Mouse (Mus musculus) left cerebral cortex, adult 8-10 months (tissue): ENCODE measurements around the gene Pabpn1l. TPM values are rescaled to one million over a fixed set of nuclear protein-coding genes. Genes with fewer than 3 reads are reported as not detected.

Experiments
- DNase-seq, 2 experiments: peaks; one replicate each; pipeline ENCODE4 v3.0.0; 2022; ENCODE audit warnings: low spot score in 2 of 2
- total RNA-seq, 4 experiments: library from RNA; stranded (reverse); gene quantifications; 2 replicates each; pipeline ENCODE4 v1.2.4; 2022

Gene Pabpn1l
- total RNA-seq, 4 experiments from 2014 or later, result not detected

DNA sequence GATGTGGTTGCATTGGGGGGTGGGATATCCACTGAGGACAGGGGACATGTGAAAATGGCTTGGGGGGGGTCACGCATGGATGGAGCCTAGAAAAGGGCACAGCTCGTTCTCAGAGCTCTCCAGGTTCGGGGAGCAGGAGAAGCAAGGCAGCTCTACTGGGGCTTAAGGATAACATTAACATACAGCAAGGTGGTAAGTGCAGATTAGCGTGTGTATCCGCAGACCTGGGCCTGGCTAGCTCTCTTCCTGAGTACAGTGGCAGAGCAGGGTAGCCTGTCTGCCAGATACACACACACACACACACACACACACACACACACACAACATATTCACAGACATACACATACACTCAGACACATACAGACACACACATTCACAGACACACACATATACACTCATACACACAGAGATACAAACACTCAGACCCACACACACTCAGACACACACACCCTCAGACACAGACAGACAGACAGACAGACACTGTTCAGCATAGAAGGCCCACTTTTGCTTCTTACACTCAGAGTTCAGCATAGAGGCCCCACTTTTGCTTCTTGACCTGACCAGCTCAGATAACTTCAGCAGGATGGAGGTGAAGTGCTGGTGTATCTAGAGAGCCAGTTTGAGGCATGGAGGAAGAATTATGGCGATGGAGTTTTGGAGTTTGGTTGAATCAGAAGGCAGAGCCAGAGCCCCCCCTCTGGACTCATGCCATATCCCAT, 3.7 kb downstream of the Pabpn1l start:
- no peak for DNase-seq

DNA sequence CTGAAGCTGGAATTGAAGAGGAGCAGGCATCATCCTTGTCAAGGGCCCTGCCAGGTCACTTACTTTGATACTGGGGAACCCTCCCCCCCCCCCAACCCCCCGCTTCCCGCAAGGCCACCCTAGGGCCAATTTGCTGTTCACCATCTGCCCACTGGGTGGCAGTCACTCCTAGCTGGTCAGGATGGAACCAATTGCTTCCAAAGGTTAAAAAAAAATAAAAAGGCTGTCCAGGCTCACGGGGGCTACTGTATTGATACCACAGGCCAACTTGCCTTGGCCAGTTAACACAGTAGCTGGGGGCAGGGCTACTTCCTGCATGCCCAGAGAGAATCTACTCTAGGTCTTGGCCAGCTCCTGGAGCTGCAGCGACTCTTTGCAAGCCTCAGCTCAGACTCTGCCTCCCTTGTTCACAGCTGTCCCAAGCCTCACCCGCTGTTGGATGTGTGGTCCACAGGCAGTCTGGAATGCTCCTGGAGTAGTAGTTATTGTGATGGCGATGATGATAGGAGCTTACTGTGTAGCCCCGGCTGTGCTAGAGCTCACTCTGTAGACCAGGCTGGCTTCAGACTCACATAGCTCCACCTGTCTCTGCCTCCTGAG, 4.5 kb downstream of the Pabpn1l start:
- DNase-seq, result peak in 1 of 2 experiments; percentile 71

DNA sequence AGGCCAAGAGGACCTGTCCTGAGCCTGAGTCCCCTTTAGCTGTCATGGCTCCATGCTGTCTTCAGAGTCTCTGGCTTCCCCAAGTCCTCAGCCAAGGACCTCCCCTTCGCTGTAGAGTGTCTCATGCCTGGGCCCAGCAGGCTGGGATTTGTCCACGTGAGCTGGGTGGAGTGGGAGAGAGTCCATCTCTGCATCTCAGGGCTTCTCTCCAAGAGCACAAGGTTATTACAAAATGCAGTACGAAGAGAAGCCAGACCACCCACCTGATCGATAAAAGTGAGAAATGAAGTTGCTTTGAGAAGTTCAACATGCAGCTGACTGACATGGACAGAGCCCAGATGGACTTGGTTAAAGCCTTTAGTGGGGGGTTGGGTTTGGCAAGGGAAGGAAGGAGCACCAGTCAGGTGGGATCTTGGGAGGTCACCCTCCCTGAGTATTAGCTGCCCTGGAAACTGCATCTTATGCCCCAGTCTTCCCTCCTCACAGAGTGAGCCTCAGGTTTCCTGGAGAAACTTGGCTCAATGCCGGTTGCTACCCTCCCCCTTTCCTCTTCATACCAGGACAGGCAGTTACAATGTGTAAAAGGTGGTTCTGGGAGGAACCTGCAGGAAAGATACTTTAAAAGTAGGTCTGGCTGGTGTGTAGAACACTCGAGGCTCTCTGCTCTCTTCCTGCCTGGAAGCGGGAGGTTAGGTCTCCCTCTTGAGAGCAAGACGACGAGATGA, 6.2 kb downstream of the Pabpn1l start:
- DNase-seq, result no peak

DNA sequence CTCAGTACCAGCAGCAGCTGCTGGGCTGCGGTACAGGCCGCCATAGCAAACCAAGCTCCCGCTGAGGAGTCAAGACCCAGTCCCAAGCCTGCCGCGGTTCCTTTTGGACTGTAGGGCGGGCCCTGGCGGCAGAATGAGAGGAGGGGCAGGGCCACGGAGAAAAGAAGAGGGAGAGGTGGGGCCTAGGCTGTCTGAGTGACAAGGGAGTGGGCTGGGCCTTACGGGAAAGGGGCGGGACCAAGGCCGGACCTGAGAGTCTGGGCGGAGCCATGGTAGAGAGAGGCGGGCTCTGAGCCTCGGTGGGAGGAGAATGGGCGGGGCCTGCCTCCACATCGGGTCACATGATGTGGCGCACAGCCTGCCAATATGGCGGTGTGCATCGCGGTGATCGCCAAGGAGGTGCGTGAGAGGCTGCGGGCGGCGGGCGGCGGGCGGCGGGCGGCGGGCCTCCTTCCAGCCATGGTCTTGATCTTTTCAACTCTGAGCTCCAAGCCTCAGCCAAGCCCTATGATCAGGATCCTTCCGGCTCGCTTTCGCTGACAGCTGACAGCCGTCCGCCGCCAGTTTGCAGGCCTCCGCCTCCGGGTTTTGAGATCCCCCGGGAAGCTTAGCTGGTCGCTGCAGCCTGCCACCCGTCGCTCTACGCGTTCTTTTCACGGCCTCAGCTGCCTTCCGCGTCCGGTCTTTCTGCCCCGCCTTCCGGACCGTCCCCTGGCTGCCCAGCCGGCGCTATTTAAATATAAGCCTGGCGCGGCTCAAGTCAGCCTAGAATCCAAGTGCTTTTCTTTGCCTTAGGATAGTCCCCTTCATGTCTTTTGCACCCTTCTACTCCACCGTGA, 11.0 kb downstream of the Pabpn1l start, which contains the start of the genes Galns and Trappc2l:
Gene Galns, minus strand, starts transcription at position 169 of the 839 bp plus-strand sequence.
Gene Trappc2l, plus strand, starts transcription at position 346 of the 839 bp plus-strand sequence.
- DNase-seq, result peak; percentile 75 to 94

DNA sequence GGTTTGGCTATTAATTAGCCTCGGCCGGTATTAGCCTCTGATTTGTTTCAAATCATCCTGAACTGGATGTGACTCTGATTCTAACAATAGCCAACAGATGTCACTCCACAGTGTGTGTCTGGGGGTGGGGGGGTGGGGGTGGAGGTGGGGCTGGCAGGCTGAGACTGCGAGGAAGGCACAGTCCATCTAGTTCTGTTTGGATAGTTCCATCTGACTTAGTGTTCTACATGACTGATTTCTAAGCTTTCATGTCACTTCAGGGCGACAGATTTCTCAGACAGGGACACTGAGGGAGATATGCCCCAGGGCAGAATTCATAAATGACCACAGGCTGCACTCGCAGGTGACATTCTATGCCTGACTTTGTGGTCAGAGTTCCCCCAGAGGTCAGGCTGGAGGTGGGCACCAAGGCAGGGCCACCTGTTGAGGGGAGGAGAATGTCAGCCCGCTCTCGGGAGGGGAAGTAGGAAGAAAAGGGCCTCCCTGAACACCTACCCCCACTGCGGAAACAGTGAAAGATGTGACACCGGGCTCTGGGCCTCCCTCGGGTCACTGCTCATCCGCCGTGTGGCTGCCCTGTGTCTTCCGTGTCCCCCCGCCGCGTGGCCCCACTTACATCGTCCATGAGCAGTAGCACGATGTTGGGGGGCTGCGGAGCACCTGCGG, 11.8 kb downstream of the Pabpn1l start:
- DNase-seq, result no peak

DNA sequence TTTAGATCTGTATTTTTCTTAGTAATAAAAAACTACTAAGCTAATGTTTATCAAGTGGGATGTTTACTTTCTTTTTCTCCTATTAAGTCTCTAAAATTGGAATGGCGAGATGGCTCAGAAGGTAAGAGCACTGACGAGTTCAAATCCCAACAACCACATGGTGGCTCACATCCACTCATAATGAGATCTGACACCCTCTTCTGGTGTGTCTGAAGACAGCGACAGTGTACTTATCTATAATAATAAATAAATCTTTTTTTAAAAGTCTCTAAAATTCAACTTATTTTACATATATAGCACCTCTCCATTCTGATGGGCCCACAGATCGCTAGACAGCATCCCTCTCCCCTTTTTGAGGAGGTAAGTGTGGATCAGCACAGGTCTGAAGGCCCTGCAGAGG, 12.3 kb downstream of the Pabpn1l start:
- no peak for DNase-seq

DNA sequence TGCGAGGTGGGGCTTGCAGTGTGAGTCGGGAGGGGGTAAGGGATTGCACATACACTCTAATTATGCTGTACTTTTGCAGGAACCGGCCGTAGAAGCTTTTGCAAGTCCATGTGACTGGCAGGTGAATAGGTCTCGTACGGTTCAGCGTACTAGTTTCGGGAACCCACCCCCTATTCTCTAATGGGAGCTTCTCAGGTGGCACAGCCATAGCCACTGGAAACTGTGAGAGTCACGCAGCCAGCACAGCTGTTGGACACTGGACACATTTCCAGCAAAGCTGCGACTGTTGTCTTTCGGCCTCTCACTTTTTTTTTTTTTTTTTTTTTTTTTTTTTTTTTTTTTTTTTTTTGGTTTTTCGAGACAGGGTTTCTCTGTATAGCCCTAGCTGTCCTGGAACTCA, 15.7 kb downstream of the Pabpn1l start:
- DNase-seq, result no peak

DNA sequence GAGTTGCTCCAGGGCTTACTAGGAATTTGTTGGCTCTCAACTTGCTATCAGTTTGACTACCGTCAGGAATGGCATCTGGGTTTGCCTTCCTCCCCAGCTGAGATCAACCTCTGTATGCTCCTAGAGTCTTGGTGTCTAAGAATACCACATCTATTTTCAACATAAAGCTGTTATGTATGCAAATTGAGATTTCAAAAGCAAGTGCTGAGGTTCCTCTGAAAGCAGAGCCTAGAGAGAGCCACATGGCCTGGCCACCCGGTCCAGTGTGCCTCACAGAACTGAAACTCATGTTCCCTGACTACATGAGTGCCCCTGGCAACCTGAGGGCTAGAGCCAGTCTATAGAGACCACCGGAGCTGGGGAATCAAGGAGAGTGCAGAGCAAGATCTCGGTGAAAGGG, 17.2 kb downstream of the Pabpn1l start:
- no peak for DNase-seq

DNA sequence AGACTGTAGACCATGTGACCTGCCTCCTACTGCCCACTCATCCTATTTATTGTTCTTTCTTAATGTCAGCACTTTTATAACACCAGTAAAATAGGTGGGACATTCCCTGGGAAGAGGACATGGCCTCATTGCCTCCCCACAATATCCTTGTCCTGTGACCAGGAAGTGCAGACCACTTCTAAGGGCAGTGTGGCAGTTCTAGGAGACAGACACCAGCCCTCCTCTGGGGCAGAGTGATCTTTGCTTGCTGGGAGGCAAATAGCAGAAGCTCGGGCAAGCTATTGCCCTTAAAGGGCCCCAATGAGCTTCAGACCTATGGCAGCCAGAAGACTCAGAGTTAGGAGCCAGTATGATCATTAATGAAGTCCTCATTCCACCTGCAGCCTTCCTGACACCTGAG, 17.9 kb downstream of the Pabpn1l start:
- DNase-seq, result no peak

DNA sequence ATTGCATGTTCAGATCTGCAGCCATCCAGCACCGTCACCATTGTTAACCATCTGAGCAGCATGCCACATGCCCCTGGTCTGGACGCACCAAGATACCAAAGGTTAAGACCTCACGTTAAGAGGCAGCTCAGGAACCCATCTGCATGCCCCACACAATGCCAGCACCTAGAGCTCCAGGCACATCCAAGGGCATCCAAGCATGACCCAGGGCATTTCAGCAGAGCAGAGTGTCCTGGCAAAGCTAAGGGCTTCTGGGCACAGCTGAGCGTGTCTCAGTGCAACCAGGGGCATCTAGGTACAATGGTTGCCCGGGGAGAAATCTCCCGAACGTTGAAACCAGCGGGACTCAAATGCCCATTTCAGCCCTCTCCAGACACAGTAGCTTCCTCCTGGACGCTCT, 21.9 kb downstream of the Pabpn1l start:
- no peak for DNase-seq

DNA sequence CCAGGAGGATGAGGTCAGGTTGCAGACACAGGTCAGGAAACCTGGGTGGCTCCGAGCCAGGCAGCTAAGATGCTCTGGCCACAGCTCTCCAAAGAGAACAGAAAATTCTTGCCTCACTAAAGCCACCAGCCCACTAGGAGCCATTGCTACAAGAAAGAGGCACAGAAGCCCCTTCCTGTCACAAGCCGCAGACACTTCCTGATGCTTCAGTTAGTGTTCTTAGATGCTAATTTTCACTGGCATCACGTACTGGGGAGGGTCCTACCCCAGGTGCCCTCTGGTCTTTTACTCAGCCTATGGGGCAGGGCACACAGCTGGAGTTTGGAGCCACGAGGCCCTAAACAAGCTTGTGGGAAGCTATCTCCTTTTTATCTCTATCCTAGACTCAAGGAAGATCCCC, 26.5 kb downstream of the Pabpn1l start:
- no peak for DNase-seq

DNA sequence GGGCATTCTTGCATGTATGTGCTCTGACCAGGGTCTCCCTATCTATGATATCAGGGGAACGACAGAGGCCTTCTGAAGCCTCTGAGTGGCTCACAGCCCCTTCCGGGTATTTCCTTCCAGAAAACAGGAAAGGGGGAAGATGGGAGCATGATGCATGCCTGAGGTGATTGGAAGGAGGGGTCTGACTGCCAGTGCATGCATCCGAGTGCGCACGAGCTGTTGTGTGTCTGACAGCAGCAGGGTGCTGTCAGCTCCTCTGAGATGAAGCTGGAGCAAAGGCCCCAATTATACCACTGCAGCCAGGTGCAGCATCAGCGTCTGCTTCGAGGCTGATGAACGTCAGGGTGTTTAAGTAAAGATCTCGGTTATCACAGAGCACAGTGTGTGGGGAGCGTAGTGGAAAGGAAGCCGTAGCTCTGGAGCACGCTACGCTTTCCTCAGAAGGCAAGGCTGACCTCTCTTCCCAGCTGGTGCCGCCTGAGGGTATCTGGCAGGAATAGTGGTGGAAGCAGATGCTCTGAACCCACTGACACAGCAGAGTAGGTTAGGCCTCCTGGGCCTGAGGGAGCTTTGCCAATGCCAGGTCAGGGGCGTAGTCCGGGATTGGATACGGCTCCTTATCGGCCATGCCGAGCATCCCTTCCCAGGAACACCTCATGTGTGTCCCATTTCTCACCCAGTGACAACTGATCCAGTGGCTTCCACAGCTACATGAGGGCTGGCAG, 28.6 kb downstream of the Pabpn1l start:
- no peak for DNase-seq

DNA sequence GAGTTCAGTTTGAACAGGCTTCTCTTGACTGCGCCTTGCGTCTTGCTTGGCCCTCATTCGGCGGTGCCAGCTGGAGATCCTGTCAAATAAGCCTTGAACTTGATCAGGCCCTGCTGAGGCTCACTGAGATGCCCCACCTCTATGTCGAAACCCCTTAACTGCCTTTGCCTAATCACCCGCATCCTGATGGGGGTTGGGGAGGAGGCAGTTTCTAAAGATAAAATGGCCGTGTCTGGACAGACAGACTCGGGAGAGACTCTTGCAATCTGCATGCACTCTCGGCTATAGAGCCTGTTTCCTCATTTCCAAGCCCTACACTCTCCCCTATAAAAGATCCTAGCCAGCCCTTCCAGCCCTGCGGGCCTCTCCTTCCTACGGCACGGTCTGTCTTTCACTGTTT, 29.3 kb downstream of the Pabpn1l start:
- no peak for DNase-seq

DNA sequence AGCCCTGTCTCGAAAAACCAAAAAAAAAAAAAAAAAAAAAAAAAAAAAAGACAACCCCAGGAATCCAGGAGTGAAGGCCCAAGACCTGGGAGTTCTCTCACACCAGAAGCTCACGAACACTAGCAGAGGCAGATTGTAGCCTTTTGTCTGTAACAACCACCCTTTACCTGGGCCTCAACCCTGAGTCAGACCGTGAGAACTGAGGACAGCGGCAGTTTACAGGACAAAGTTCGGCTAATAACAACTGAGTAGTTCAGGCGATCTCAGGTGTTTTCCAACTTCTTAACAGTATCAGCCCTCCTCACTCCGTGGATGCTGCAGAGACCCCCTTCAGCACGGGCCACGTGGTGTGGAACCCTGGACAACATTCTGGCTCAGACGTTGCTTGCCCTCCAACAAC, 35.8 kb downstream of the Pabpn1l start:
- DNase-seq, result no peak

DNA sequence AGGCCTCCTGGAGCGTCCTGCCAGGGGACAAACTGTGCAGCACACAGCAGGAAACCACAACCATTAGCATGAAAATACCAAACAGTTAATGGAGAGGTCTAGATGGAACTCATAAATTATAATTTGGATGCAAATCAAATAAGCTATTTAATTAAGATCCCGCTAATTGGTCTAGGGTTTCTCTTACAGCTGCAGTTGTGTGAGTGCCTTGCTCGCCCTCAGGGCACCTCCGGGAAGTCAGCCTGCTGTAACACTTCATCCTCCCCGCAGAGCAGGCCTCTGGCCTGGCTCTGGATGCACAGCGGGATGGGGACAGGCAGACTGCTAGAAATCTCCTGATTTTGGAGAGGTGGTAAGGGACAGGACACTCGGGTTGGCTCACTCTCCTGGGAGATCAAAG, 36.4 kb downstream of the Pabpn1l start:
- DNase-seq, result no peak

DNA sequence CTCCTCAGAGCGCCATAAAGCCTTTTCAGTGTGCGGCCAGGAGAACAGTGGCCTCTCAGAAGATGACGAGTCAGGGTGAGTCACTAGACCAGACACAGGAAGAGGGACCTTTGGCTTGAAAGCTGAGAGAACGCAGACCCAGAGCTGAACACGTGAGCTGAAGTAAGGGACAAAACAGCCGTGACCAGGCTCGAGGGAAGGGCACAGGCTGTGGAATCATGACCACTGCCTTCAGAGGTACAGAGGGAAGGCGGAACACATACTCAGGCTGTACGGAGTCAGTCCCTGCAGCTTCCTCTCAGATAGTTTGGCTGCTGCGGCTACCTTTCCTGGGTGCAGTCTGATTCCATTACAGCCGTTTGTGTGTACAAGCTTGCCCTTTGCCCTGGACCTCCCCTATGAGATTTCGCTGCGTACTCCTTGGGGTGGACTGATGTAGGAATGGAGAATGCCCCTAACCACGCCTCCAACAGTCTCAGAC, 37.1 kb downstream of the Pabpn1l start:
- DNase-seq, result no peak

DNA sequence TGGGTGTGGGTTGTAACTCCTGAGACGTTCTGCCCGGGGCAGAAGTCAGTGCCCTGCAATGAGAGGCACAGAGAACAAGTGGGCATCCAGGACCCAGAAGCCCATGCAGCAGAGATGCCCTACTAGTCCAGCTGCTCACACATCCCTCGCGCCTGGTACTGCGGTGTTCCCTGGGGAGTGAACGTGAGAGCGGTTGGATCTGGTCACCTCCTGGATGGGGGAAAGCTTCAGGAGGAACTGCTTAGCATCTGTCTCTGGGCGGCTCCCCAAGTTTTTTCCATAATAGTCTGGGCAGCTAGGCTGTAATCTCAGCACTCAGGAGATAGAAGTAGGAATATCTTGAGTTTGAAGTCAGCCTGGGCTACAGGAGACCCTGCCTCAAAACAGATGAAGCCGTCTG, 37.6 kb downstream of the Pabpn1l start:
- DNase-seq, result no peak

DNA sequence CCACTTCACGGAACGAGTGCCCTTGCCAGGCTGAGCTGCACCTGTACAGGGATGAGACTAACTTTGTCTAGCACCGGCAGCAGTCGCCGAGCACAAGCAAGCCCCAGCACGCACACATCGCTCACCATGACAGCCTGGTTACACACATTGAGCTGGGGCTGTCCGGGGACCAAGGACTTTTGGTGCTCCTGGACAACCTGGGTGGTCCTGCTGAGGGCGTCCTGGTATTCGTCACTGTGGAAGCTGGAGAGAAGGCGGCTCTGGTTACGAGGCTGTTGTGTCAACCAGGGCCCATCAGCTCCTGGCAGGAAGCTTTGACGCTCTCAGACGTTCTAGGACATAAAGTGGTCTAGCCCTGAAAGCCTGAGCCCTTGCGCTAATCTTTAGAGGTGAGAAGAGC, 41.6 kb downstream of the Pabpn1l start:
- DNase-seq, result no peak

DNA sequence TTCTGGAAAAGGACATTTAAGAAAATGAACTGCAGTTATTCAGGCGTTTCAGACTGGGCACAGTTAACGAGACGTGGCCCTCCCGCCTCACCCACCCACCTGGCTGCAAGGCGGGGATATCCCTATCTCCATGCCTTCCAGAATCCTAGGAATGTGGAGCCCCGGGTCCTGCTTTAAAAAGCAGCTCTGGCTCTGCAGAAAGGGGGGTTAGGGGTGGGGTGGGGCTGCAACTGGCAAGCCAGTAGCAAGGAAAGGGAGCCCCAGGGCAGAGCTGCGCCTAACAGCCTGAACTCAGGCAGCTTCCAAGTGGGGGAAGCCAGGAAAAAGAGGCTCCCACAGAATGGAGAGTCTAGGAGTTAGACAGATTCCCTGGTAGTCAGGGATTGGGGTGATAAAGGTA, 43.3 kb downstream of the Pabpn1l start:
- DNase-seq, result no peak

DNA sequence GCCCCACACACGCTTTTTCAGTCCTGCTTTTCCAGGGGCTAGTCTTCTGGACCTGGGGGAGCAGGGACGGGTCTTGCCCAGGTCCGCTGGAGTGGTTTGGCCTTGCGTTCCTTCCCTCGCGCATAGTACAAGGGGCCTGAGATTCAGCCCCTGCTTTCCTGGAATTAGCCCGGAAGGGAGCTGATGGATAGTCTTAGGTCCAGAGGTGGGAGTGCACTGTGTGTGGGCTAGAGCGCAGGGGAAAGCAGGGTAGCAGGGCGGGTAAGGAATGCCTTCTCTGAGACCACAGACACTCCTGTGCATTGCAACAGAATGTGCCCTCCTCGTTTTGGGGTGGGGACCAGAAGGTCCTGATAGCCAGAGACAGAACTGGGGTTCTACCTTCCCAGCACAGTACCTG, 45.4 kb downstream of the Pabpn1l start:
- DNase-seq, result no peak
